Mouse (Mus musculus) hindbrain, embryonic 13.5 days (tissue): ENCODE data around the gene Tube1. TPM values are rescaled to one million over a fixed set of nuclear protein-coding genes. Genes with fewer than 3 reads are reported as not detected.
A peak's percentile ranks its signal among the peaks of the same experiment; 100 is the strongest.

ENCODE experiments used
- ATAC-seq: fragments of 200-750 bp; cut with Nextera tagmentation; 2 replicates; pipeline ENCODE4 v1.8.0; 2017; ENCODE audit warnings: moderate TSS enrichment; ENCODE audit not compliant: low FRiP score
- H3K27ac ChIP-seq: fragments of 300-500 bp; sonication (generic); 2 replicates; pipeline ENCODE4 v1.5.1; 2015; ENCODE audit warnings: inconsistent platforms, mild to moderate bottlenecking, moderate library complexity
- H3K27me3 ChIP-seq: fragments of 300-500 bp; sonication (generic); 2 replicates; pipeline ENCODE4 v1.6.1; 2015; ENCODE audit warnings: mild to moderate bottlenecking, inconsistent platforms
- H3K36me3 ChIP-seq: fragments of 300-500 bp; sonication (generic); 2 replicates; pipeline ENCODE4 v1.6.1; 2015; ENCODE audit warnings: mild to moderate bottlenecking, inconsistent platforms
- H3K4me1 ChIP-seq: fragments of 300-500 bp; sonication (generic); replicated peaks from 2 replicates; pipeline ENCODE4 v1.6.1; 2015; ENCODE audit warnings: inconsistent platforms
- H3K4me2 ChIP-seq: fragments of 300-500 bp; sonication (generic); 2 replicates; pipeline ENCODE4 v1.6.1; 2015; ENCODE audit warnings: inconsistent platforms, mild to moderate bottlenecking, moderate library complexity
- H3K4me3 ChIP-seq: fragments of 300-500 bp; sonication (generic); 2 replicates; pipeline ENCODE4 v1.5.1; 2015; ENCODE audit warnings: mild to moderate bottlenecking, inconsistent platforms
- H3K9ac ChIP-seq: fragments of 300-500 bp; sonication (generic); 2 replicates; pipeline ENCODE4 v1.6.1; 2015; ENCODE audit warnings: mild to moderate bottlenecking, inconsistent platforms
- H3K9me3 ChIP-seq: fragments of 300-500 bp; sonication (generic); 2 replicates; pipeline ENCODE4 v1.6.1; 2016; ENCODE audit warnings: inconsistent platforms
- WGBS: fragments of 180-500 bp; shearing (Covaris S2); methylation state at CpG from one replicate; pipeline ENCODE4 v1.1.7; 2015; 5-methylcytosine and 5-hydroxymethylcytosine counted together
- polyA plus RNA-seq: library from polyadenylated mRNA; unstranded; fragments of >200 nt; fragmentation: Nextera tagmentation; extraction: Ambion mirVana; gene quantifications from 2 replicates; pipeline ENCODE4 v1.2.1, GENCODE M21; 2015

The Tube1 gene
- polyA plus RNA-seq, 1 experiment from 2014 or later: 9.6 TPM

DNA sequence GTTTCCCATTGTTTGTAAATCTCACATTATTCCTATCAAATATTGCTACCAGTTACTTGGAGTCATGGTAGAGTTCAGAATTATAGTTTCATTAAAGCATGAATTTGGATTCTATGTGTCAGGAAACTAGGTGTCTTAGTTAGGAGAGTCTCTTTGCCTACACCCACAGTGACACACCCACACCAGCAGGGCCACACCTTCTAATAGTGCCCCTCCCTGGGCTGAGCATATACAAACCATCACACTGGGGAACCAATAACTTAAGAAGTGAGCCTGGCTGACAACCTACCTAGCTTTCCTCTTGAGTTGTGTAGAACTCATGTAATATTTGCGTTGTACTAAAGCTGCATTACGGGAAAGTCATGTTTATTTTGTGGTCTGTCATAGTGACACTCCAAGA is 7.6 kb downstream of the Tube1 start:
- ATAC-seq: no peak
- H3K4me2 ChIP-seq: no peak overlapping the region
- no peak overlapping the region for H3K4me3 ChIP-seq
- H3K4me1 ChIP-seq: peaks cover 6% of the 10 kb centered on the region
- peaks cover 54% of the 10 kb centered on the region for H3K36me3 ChIP-seq
- H3K27me3 ChIP-seq: no peaks in the 10 kb centered on the region
- H3K9ac ChIP-seq: no peak overlapping the region
- no peaks in the 10 kb centered on the region for H3K9me3 ChIP-seq
- WGBS: 92% methylated on average over 2 of the region's 2 CpGs
- H3K27ac ChIP-seq: no peak overlapping the region

GRCm38 (mm10) chr10:39142216-39142615 is 8.4 kb downstream of the Tube1 start:
- peaks cover 51% of the 10 kb centered on the region for H3K36me3 ChIP-seq
- no peak for ATAC-seq
- WGBS: 56% methylated on average over 12 of the region's 12 CpGs

GRCm38 (mm10) chr10:39156719-39157118 is 22.9 kb downstream of the Tube1 start:
- 89% methylated on average over 5 of the region's 5 CpGs for WGBS
- ATAC-seq: no peak
- no peaks in the 10 kb centered on the region for H3K9me3 ChIP-seq

More at GRCm38 (mm10) chr10:39142216-39142615, 8.4 kb downstream of the Tube1 start:
- no peaks in the 10 kb centered on the region for H3K9me3 ChIP-seq
- no peak overlapping the region for H3K4me3 ChIP-seq
- no peaks in the 10 kb centered on the region for H3K27me3 ChIP-seq
- H3K4me1 ChIP-seq: no peaks in the 10 kb centered on the region
- H3K4me2 ChIP-seq: no peak overlapping the region
- no peak overlapping the region for H3K9ac ChIP-seq
- no peak overlapping the region for H3K27ac ChIP-seq

GRCm38 (mm10) chr10:39157321-39157720 is 23.5 kb downstream of the Tube1 start:
- no peak overlapping the region for H3K9ac ChIP-seq
- ATAC-seq: no peak

More at GRCm38 (mm10) chr10:39156719-39157118, 22.9 kb downstream of the Tube1 start:
- no peak overlapping the region for H3K4me2 ChIP-seq
- no peak overlapping the region for H3K27ac ChIP-seq
- no peaks in the 10 kb centered on the region for H3K36me3 ChIP-seq
- no peak overlapping the region for H3K4me3 ChIP-seq
- H3K27me3 ChIP-seq: no peaks in the 10 kb centered on the region
- no peak overlapping the region for H3K9ac ChIP-seq
- no peaks in the 10 kb centered on the region for H3K4me1 ChIP-seq

DNA sequence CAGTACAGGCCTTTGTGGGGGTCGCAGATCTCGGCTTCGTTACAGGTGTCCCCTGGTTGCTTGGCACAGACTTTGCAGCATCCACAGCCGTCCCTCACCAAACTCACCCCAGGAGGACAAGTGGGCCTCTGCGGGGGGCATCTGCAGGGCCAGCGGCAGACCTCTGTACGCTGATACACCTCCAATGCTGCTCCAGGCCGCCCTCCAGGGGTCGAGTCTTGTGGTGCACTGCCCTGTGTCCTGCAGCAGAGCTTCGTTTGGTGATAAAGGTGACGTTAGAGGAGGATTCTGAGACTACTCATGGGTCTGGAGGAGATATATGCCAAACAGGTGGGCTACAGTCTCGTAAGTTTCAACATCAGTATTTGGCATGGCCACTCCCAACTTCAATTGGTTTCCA is 24.5 kb downstream of the Tube1 start:
- Histone ChIP-seq H3K27me3 (no peaks in the 10 kb centered on the region), H3K4me3 (no peak overlapping the region)
- no peak for ATAC-seq

More at GRCm38 (mm10) chr10:39157321-39157720, 23.5 kb downstream of the Tube1 start:
- Histone ChIP-seq H3K4me2 (no peak overlapping the region), H3K4me1 (no peaks in the 10 kb centered on the region), H3K4me3 (no peak overlapping the region), H3K27ac (no peak overlapping the region), H3K36me3 (no peaks in the 10 kb centered on the region), H3K27me3 (no peaks in the 10 kb centered on the region), H3K9me3 (no peaks in the 10 kb centered on the region)
- WGBS: 100% methylated on average over 1 of the region's 1 CpGs

GRCm38 (mm10) chr10:39161406-39161805 is 27.6 kb downstream of the Tube1 start:
- Histone ChIP-seq H3K9ac (no peak overlapping the region), H3K4me1 (peaks cover 22% of the 10 kb centered on the region), H3K36me3 (no peaks in the 10 kb centered on the region), H3K4me2 (no peak overlapping the region), H3K9me3 (no peaks in the 10 kb centered on the region), H3K4me3 (no peak overlapping the region), H3K27ac (no peak overlapping the region), H3K27me3 (no peaks in the 10 kb centered on the region)
- WGBS: 100% methylated on average over 1 of the region's 1 CpGs
- ATAC-seq: no peak

More for the DNA sequence above, 24.5 kb downstream of the Tube1 start:
- Histone ChIP-seq H3K9ac (no peak overlapping the region), H3K4me2 (no peak overlapping the region), H3K9me3 (no peaks in the 10 kb centered on the region), H3K36me3 (no peaks in the 10 kb centered on the region), H3K4me1 (0 out of 2 replicates have a peak, but pooled peaks cover 6% of the 10 kb centered on the region), H3K27ac (no peak overlapping the region)
- WGBS: 59% methylated on average over 12 of the region's 12 CpGs

GRCm38 (mm10) chr10:39162666-39163484 is 29.1 kb downstream of the Tube1 start:
- 56% methylated on average over 18 of the region's 18 CpGs for WGBS
- no peak overlapping the region for H3K9ac ChIP-seq
- H3K4me3 ChIP-seq: no peak overlapping the region
- no peaks in the 10 kb centered on the region for H3K36me3 ChIP-seq
- ATAC-seq: no peak
- peaks cover 29% of the 10 kb centered on the region for H3K4me1 ChIP-seq
- H3K9me3 ChIP-seq: no peaks in the 10 kb centered on the region
- no peak overlapping the region for H3K4me2 ChIP-seq
- H3K27ac ChIP-seq: no peak overlapping the region
- no peaks in the 10 kb centered on the region for H3K27me3 ChIP-seq

DNA sequence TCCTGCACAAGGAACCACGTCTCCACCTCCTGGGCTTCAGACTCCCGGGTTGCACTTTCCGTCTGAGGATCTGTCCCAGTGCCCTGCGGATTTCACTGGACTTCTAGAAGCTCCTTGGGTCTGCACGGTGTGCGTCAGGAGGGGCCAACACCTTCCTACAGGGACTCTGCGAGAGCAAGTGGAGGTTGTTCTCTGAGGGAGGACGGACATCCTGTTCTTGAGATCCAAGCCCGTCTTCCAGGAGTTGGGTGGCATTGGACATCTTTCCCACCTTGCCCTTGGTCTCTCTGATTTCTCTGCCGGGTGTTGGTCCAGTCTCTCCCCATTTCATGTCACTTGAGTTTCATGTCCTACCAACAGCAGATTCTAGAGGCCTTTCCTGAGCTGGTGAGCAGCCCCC is 29.9 kb downstream of the Tube1 start, which contains the start of gene Ccn6:
Gene Ccn6 (minus strand): TSS at position 101 of the 400 bp plus-strand sequence.
- ATAC-seq: no peak
- no peak within 1 kb of the TSS for H3K4me2 ChIP-seq
- H3K36me3 ChIP-seq: no peaks in the 10 kb centered on the region
- WGBS: 93% methylated on average over 10 of the region's 10 CpGs
- H3K27me3 ChIP-seq: no peaks in the 10 kb centered on the region
- H3K4me1 ChIP-seq: peaks cover 29% of the 10 kb centered on the region
- no peak within 1 kb of the TSS for H3K4me3 ChIP-seq
- no peak within 1 kb of the TSS; the same call in 1 of the 2 replicates for H3K27ac ChIP-seq
- H3K9me3 ChIP-seq: no peaks in the 10 kb centered on the region
- H3K9ac ChIP-seq: no peak within 1 kb of the TSS

DNA sequence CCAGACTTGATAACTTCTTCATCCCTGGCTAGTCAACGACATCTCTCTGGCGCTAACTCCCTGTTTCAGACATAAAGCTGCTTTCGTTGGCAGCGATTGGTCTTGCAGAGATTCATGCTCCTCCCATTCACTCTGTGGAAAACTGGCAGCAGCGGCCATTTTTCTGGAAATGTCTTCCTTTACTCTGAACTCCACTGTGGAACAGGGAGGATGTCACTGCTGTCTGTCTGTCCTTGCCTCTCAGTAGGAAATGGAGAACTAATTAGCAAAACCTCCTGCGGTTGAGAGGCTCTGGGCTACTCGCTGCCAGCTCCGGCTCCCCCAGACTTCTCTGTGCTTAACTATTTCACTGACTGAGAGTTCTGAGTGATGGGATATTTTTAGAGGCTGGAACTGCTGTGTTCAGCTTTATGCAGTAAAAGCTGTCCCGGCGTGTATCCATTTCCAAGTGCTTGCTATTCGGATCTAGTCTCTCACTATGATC is 31.9 kb downstream of the Tube1 start:
- peak overlapping the region; percentile 87 for H3K27ac ChIP-seq
- peak overlapping the region; percentile 32 for H3K4me3 ChIP-seq
- H3K36me3 ChIP-seq: no peaks in the 10 kb centered on the region
- ATAC-seq: 0 out of 2 replicates have a peak, but pooled peaks have one; percentile 32
- H3K9ac ChIP-seq: peak overlapping the region; percentile 66
- H3K27me3 ChIP-seq: no peaks in the 10 kb centered on the region
- H3K9me3 ChIP-seq: no peaks in the 10 kb centered on the region
- H3K4me1 ChIP-seq: peaks cover 41% of the 10 kb centered on the region
- H3K4me2 ChIP-seq: peak overlapping the region; percentile 47
- WGBS: 23% methylated on average over 11 of the region's 11 CpGs

DNA sequence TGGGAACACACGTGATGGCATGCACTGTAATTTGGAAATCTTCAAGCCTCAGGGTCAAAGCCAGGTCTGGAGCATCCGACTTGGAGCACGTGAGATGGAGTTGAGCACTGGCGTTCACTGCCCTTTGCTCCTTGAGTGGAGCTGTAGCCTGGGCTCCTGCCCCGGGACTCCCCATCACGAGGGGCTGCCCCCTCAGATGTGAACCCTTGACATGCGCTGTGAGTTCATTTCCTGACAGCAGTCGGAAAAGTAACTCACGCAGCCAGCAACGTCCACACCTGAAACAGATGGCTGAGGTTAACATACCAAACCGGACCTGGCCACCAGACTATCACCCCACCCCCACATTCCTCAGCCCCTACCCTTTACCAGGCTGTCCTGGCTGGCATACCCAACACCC is 33.8 kb downstream of the Tube1 start:
- H3K4me1 ChIP-seq: peaks cover 49% of the 10 kb centered on the region
- H3K4me2 ChIP-seq: no peak overlapping the region
- H3K9me3 ChIP-seq: no peaks in the 10 kb centered on the region
- H3K36me3 ChIP-seq: no peaks in the 10 kb centered on the region
- no peak for ATAC-seq
- H3K27ac ChIP-seq: no peak overlapping the region
- H3K4me3 ChIP-seq: no peak overlapping the region
- no peak overlapping the region for H3K9ac ChIP-seq
- WGBS: 82% methylated on average over 11 of the region's 11 CpGs
- no peaks in the 10 kb centered on the region for H3K27me3 ChIP-seq

DNA sequence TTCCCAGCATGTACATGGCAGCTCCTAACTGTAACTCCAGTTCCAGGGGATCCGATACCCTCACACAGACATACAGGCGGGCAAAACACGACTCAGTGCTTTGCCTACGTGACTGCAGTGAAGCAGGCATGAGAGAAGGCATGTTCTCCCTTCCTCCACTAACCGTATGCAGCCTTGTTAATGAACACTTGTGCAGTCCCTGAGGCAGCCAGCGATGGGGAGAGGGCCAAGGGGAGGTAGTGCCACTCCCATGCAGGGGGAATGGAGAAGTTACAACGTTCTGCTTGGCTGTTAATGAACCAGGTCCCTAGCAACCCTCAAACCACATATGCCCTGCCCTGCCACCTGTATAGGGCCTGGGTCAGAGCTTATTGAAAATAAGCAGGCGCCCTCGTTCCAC is 35.9 kb downstream of the Tube1 start:
- Histone ChIP-seq H3K9ac (peak overlapping the region; percentile 19; the same call in 1 of the 2 replicates), H3K9me3 (no peaks in the 10 kb centered on the region), H3K4me1 (peaks cover 59% of the 10 kb centered on the region), H3K4me2 (peak overlapping the region; percentile 39), H3K27me3 (no peaks in the 10 kb centered on the region), H3K4me3 (no peak overlapping the region), H3K27ac (peak overlapping the region; percentile 56), H3K36me3 (no peaks in the 10 kb centered on the region)
- no peak for ATAC-seq
- WGBS: 48% methylated on average over 9 of the region's 9 CpGs

GRCm38 (mm10) chr10:39170181-39170580 is 36.4 kb downstream of the Tube1 start:
- WGBS: 6% methylated on average over 8 of the region's 8 CpGs
- Histone ChIP-seq H3K9ac (peak overlapping the region; percentile 19; the same call in 1 of the 2 replicates), H3K4me2 (peak overlapping the region; percentile 64), H3K4me3 (no peak overlapping the region), H3K27ac (peak overlapping the region; percentile 56), H3K36me3 (no peaks in the 10 kb centered on the region), H3K27me3 (no peaks in the 10 kb centered on the region), H3K9me3 (no peaks in the 10 kb centered on the region), H3K4me1 (peaks cover 57% of the 10 kb centered on the region)
- ATAC-seq: peak; percentile 5; the same call in 1 of the 2 replicates
